Mouse (Mus musculus) CD4-positive, CD25-positive, alpha-beta regulatory T cell, adult 2 months (primary cell): ENCODE measurements around the gene Txnip.

Source experiments
- DNase-seq: peaks from one replicate; pipeline ENCODE4 v3.0.0-alpha.2; 2012; ENCODE audit warnings: low read depth, low spot score

Txnip gene

GRCm38 (mm10) chr3:96568605-96569004 lies 10.8 kb downstream of the Txnip start:
- no peak for DNase-seq

DNA sequence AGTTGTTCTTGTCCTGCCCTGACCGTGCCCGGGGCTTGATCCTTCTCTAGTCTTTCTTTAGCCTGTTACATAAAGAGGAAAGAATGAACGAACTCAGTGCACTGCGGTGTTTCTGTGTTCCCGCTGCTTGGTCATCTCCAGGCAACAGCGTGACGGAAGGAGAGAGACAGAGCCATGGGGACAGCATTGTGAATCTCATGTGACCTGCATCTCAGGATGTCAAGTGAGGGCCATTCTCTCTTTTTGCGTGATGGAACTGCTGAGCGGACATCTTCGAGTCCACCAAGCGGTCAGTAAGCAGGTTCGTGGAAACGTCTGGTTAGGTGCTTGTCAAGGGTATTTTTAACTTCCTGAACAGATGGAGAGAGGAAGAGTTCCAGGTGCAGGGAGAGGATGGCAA lies 11.7 kb downstream of the Txnip start:
- no peak for DNase-seq

GRCm38 (mm10) chr3:96569966-96570605 lies 12.3 kb downstream of the Txnip start:
- DNase-seq: no peak

GRCm38 (mm10) chr3:96570643-96571042 lies 12.9 kb downstream of the Txnip start:
- DNase-seq: peak; percentile 50

- no peak for DNase-seq
Observed at GRCm38 (mm10) chr3:96571336-96571735, 13.6 kb downstream of the Txnip start.

- DNase-seq: peak; percentile 31
Observed at GRCm38 (mm10) chr3:96571896-96572698, 14.3 kb downstream of the Txnip start.

- DNase-seq: no peak
Observed at GRCm38 (mm10) chr3:96573611-96574511, 16.1 kb downstream of the Txnip start.

DNA sequence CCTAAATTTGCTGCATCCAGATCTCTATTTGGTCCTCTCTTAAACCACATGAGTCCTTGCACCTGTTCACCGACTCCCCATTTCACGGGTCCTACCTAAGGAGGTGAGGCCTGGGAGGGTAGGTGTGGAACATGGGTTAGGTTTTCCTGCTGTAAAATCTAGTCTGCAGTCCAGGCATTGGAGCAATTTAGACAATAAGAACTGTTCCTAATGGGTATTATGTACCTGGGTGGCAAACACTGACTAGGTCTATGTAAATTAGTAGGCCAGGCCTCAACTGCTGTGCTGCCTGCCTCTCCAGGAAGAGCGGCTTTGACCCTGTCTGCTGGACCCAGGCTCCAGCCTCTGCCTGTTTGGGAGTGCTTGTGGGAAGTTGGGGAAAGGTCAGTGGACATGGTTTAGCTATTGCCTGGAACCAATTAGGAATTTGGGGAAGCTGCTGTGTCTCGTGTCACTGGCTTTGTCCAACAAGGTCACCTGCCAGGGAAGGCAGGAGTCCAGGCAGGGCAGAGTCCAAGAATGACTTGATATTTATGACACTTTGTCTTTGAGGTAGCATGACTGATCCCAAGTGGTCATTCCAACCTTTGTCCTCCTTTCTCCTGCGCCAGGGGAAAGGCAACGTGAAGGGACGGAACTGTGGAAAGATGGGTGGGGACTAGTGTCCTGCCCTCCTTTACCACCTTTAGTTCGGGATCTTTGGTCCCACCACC lies 17.7 kb downstream of the Txnip start:
- no peak for DNase-seq

DNA sequence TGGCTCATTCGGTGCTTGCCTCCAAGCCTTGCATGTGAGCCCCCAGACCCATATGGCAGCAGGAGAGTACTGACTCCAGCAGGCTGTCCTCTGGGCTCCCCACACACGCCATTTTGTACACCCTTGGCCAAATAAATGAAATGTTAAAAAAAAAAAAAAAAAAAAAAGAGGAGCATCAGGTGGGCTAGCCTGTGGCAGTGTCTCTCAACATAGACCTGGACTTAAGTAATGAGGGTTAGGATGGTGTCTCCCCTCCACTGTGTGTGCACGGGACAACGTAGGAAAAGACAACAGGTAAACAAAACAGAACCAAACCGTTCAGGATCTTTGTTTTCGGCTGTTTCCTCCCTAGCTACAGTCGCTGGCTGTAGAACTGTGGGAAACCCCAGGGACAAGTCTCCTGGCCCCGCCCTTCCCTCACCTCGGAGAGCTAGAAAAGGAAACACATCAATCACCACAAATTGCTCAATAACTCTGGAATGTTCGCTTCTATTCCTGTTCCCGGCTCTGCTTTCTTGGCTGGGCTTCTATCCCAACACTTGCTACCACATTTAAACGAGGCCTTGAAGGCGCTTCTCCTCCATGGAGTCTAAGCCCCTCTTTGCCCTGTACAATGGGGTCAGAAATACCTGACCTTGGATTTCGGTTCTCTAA lies 18.4 kb downstream of the Txnip start:
- DNase-seq: peak; percentile 65

DNA sequence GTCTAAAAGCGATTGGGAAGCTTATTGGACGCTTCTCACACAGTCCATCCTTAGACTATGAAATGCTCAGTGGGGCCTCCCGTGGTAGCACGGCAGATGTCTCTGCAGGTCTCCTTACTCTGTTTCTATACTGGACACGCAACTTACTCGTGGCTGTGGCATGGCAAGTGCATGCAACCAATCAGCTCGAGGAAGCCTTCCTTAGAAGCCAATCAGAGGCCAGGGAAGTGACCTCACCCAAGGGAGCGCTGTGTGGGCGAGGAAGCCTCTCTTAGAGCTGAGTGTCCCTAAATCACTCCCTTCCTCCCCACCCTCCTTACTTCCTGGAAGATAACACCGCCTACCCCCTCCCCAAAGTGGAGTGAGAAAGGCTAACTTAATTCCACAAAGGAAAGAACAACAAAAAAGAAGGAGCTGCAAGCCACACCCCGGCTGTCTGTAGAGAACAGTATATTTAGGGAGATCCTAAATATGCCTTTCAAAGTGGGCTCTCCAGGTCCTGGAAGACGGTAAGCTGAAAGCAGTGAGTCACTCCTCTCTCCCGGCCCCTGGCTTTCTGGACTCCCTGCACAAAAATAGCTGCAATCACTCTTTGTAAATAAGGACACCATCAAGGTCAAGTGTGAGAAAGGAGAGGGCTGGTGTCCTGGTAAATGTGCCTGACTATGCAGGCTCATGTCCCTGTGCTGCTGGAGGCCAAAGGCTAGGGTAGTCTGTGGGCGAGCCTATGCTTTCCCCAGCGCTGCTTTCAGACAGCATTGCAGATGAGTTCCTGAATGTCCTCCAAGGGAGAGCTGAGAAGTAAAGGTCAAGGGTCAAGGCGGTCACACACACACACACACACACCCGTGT lies 19.2 kb downstream of the Txnip start, which contains the start of gene Gm16253:
Gm16253 (plus strand) TSS at position 295 of the 852 bp plus-strand sequence.
- DNase-seq: peak; percentile 93

DNA sequence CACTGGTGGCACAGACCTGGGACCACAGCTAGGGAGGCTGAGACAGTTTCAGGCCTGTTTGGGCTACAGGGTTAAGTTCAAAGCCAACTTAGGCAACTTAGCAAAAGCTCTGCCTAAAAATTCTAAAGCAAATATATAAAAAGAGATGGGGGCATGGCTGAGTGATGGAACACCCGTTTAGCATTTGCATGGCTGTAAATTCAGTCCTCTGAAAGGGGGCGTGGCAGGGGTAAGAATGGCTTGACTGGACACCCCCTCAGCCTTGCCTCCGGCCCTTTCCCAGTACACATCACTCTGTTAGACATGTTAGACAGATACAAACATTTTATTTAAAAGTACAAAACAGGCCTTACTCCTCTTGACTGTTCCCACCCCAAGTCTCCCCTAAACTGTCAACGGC lies 19.8 kb downstream of the Txnip start:
- no peak for DNase-seq

- no peak for DNase-seq
Observed at GRCm38 (mm10) chr3:96578561-96579238, 20.9 kb downstream of the Txnip start.

DNA sequence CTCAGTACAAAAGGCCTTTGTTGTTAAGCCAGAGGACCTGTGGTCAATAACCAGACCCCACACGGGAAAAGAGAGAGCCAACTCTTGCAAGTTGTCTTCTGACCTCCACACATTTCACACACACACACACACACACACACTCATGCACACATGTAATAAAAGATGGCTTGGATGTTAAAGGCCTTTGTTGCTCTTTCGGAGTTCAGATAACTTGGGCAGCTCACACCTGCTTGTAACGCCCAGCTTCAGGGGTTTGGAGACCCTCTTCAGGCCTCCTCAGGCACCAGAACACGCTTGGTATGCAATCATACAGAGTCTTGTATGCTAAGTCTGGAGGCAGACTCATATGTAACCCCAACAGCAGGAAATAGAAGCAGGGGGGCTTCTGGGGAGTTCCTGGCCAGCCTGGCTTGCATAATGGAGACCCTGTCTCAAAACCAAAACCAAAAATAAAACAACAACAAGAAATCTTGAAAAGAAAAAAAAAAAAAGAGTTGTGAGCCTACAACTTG lies 21.5 kb downstream of the Txnip start:
- DNase-seq: peak; percentile 38

DNA sequence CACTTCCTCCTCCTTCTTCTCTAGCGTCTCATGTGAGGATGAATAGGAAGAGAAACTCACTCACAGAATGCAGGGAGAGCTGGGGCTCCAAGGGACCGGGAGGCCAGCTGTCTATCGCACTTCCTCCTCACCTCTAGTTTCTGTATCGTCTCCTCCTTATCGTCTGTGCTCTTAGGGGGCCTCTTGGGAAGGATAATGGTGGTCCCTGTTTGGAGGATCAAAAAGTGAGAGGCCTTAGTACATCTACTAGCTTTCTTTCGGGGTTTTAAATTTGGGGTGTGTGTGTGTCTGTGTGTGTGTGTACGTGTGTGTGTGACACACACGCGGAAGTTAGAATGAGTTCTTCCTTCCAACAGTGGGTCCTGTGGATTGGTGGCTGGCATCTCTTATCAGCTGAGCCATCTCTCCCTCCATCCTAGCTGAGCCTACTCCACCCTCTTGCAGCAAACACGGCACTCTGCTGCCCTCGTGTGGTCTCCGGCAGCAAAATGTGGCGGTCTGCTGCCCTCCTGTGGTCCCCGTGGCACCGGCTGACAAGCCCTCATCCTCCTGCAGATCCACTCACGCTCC lies 22.2 kb downstream of the Txnip start:
- DNase-seq: peak; percentile 97

- no peak for DNase-seq
Observed at GRCm38 (mm10) chr3:96581141-96581540, 23.4 kb downstream of the Txnip start.

- DNase-seq: no peak
Observed at GRCm38 (mm10) chr3:96581771-96582515, 24.2 kb downstream of the Txnip start.

DNA sequence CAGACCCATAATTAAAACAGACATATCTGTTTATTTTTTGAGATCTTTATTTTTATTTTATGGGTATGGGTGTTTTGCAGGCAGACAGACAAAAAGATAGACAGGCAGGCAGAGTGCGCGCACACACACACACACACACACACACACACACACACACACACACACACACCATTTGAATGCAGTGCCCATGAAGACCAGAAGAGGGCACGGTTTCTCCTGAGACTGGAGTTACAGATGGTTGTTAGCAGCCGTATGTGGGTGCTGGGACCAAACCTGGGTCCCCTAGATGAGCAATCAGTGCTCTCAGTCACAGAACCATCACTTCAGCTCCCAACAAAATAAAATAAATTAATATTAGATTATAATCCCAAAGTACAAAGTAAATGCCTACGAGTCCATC lies 25.6 kb downstream of the Txnip start:
- DNase-seq: no peak

DNA sequence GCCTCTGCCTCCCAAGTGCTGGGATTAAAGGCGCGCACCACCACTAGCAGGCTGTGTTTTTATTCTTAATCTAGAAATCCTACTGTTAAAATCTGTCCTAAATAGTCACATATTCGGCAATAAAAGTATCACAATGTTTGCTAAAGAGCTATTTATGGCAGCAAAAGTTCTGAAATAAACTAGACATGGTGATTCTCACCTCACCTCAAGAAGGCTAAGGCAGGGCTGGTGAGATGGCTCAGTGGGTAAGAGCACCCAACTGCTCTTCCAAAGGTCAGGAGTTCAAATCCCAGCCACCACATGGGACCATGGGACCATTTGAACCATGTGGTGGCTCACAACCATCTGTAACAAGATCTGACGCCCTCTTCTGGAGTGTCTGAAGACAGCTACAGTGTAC lies 32.9 kb downstream of the Txnip start:
- DNase-seq: no peak
